Mouse (Mus musculus) myocyte (in vitro differentiated cells): Measurements from ENCODE around the gene Pde7b.

Experiments
- E2F4 ChIP-seq: IDR thresholded peaks from one replicate; pipeline ENCODE4 v1.6.1; 2011; ENCODE audit warnings: mild to moderate bottlenecking, control low read depth, moderate library complexity; ENCODE audit not compliant: insufficient read depth
- POLR2A ChIP-seq: IDR thresholded peaks from one replicate; pipeline ENCODE4 v1.6.1; 2011; ENCODE audit warnings: low read depth, mild to moderate bottlenecking, control low read depth, moderate library complexity; ENCODE audit not compliant: insufficient read length
- POLR2AphosphoS2 ChIP-seq: IDR thresholded peaks from one replicate; pipeline ENCODE4 v1.6.1; 2011; ENCODE audit warnings: low read depth, control low read depth; ENCODE audit not compliant: insufficient read length
- USF1 ChIP-seq: IDR thresholded peaks from one replicate; pipeline ENCODE4 v1.6.1; 2011; ENCODE audit warnings: low read depth, mild to moderate bottlenecking, control low read depth, moderate library complexity

- TF ChIP-seq POLR2A (no peak), USF1 (no peak), POLR2AphosphoS2 (no peak), E2F4 (no peak)
Observed at GRCm38 (mm10) chr10:20719201-20719600, 5.7 kb downstream of the Pde7b start.
